Mouse (Mus musculus): ENCODE data around the gene Zfp704. TPM values are rescaled to one million over a fixed set of nuclear protein-coding genes. Genes with fewer than 3 reads are reported as not detected.

Zfp704 gene
- total and polyA plus RNA-seq, 3 experiments, result 0.02 to 0.22 TPM; not detected in 1

- TF ChIP-seq CTCF (IDR thresholded peaks at IDR 0.05; ENCODE audit: low read depth, low read length), result no peak
- TF ChIP-seq GATA1 (IDR thresholded peaks at IDR 0.05; ENCODE audit: borderline replicate concordance, low read length), result no peak
- no peak for TF ChIP-seq POLR2AphosphoS5 (IDR thresholded peaks at IDR 0.05; ENCODE audit: insufficient replicate concordance, low read depth, low read length)
- no peak for TF ChIP-seq TAL1 (conservative IDR thresholded peaks at IDR 0.05; ENCODE audit: low read depth, low read length)
- TF ChIP-seq GATA2 (IDR thresholded peaks at IDR 0.05; ENCODE audit: borderline replicate concordance, low read depth, low read length), result no peak
- no peak for DNase-seq (ENCODE audit: low spot score)
- H3K9me3 ChIP-seq (replicated peaks), result no peaks in the 10 kb centered on the region
- no peak for ATAC-seq (ENCODE audit: extremely low read depth, insufficient number of reproducible peaks, low FRiP score, poor library complexity, severe bottlenecking)
- peaks cover 4% of the 10 kb centered on the region for H3K36me3 ChIP-seq (replicated peaks)
- H3K4me3 ChIP-seq (ENCODE audit: low read depth, low read length), result no peak overlapping the region
- peaks cover 5% of the 10 kb centered on the region; the same call in 1 of the 2 replicates for H3K27me3 ChIP-seq (ENCODE audit: insufficient read depth, low read length)
- H3K4me1 ChIP-seq (ENCODE audit: insufficient read depth, low read depth, low read length), result peaks cover 24% of the 10 kb centered on the region
Observed at GRCm38 (mm10) chr3:9401685-9402084, 208.2 kb downstream of the Zfp704 start.

- no peaks in the 10 kb centered on the region for H3K9me3 ChIP-seq (replicated peaks)
- no peaks in the 10 kb centered on the region for H3K36me3 ChIP-seq (replicated peaks)
- DNase-seq (ENCODE audit: low spot score), result no peak
- no peak overlapping the region for H3K4me3 ChIP-seq (ENCODE audit: low read depth, low read length)
- TF ChIP-seq GATA1 (IDR thresholded peaks at IDR 0.05; ENCODE audit: borderline replicate concordance, low read length) (no peak), GATA2 (IDR thresholded peaks at IDR 0.05; ENCODE audit: borderline replicate concordance, low read depth, low read length) (no peak), CTCF (IDR thresholded peaks at IDR 0.05; ENCODE audit: low read depth, low read length) (no peak), POLR2AphosphoS5 (IDR thresholded peaks at IDR 0.05; ENCODE audit: insufficient replicate concordance, low read depth, low read length) (no peak), TAL1 (conservative IDR thresholded peaks at IDR 0.05; ENCODE audit: low read depth, low read length) (no peak)
- H3K27me3 ChIP-seq (ENCODE audit: insufficient read depth, low read length), result peaks cover 5% of the 10 kb centered on the region; the same call in 1 of the 2 replicates
- no peak for ATAC-seq (ENCODE audit: extremely low read depth, insufficient number of reproducible peaks, low FRiP score, poor library complexity, severe bottlenecking)
- peaks cover 24% of the 10 kb centered on the region for H3K4me1 ChIP-seq (ENCODE audit: insufficient read depth, low read depth, low read length)
Observed at GRCm38 (mm10) chr3:9400886-9401221, 209.0 kb downstream of the Zfp704 start.

GRCm38 (mm10) chr3:9400201-9400885, 209.5 kb downstream of the Zfp704 start:
- TF ChIP-seq POLR2AphosphoS5 (IDR thresholded peaks at IDR 0.05; ENCODE audit: insufficient replicate concordance, low read depth, low read length), result no peak
- TF ChIP-seq GATA2 (IDR thresholded peaks at IDR 0.05; ENCODE audit: borderline replicate concordance, low read depth, low read length), result no peak
- no peak for TF ChIP-seq TAL1 (conservative IDR thresholded peaks at IDR 0.05; ENCODE audit: low read depth, low read length)
- TF ChIP-seq CTCF (IDR thresholded peaks at IDR 0.05; ENCODE audit: low read depth, low read length), result no peak
- no peak for TF ChIP-seq GATA1 (IDR thresholded peaks at IDR 0.05; ENCODE audit: borderline replicate concordance, low read length)

GRCm38 (mm10) chr3:9398271-9398670, 211.6 kb downstream of the Zfp704 start:
- H3K9me3 ChIP-seq (replicated peaks), result no peaks in the 10 kb centered on the region
- H3K36me3 ChIP-seq (replicated peaks), result no peaks in the 10 kb centered on the region
- peaks cover 17% of the 10 kb centered on the region for H3K4me1 ChIP-seq (ENCODE audit: insufficient read depth, low read depth, low read length)
- TF ChIP-seq TAL1 (conservative IDR thresholded peaks at IDR 0.05; ENCODE audit: low read depth, low read length), result no peak
- TF ChIP-seq POLR2AphosphoS5 (IDR thresholded peaks at IDR 0.05; ENCODE audit: insufficient replicate concordance, low read depth, low read length), result no peak
- TF ChIP-seq CTCF (IDR thresholded peaks at IDR 0.05; ENCODE audit: low read depth, low read length), result no peak
- TF ChIP-seq GATA1 (IDR thresholded peaks at IDR 0.05; ENCODE audit: borderline replicate concordance, low read length), result no peak
- TF ChIP-seq GATA2 (IDR thresholded peaks at IDR 0.05; ENCODE audit: borderline replicate concordance, low read depth, low read length), result no peak
- H3K27me3 ChIP-seq (ENCODE audit: insufficient read depth, low read length), result peaks cover 5% of the 10 kb centered on the region; the same call in 1 of the 2 replicates
- H3K4me3 ChIP-seq (ENCODE audit: low read depth, low read length), result no peak overlapping the region
- ATAC-seq (ENCODE audit: extremely low read depth, insufficient number of reproducible peaks, low FRiP score, poor library complexity, severe bottlenecking), result no peak
- DNase-seq (ENCODE audit: low spot score), result no peak

More at GRCm38 (mm10) chr3:9400201-9400885, 209.5 kb downstream of the Zfp704 start:
- ATAC-seq (ENCODE audit: extremely low read depth, insufficient number of reproducible peaks, low FRiP score, poor library complexity, severe bottlenecking) (no peak), DNase-seq (ENCODE audit: low spot score) (no peak)
- Histone ChIP-seq H3K27me3 (ENCODE audit: insufficient read depth, low read length) (peaks cover 5% of the 10 kb centered on the region; the same call in 1 of the 2 replicates), H3K36me3 (replicated peaks) (no peaks in the 10 kb centered on the region), H3K4me3 (ENCODE audit: low read depth, low read length) (no peak overlapping the region), H3K9me3 (replicated peaks) (no peaks in the 10 kb centered on the region), H3K4me1 (ENCODE audit: insufficient read depth, low read depth, low read length) (peaks cover 22% of the 10 kb centered on the region)

All from G1E (cell line).